Mouse (Mus musculus): ENCODE measurements around the gene Rps18. TPM values are rescaled to one million over a fixed set of nuclear protein-coding genes. Genes with fewer than 3 reads are reported as not detected.
A peak's percentile ranks its signal among the peaks of the same experiment; 100 is the strongest.
"Not testable (repeated sequence)": the region's sequence is repeated elsewhere in the genome, so short reads cannot be mapped to it uniquely, and the experiment has no call there.

The Rps18 gene
- total RNA-seq, 4 experiments from 2014 or later = 373 to 430 (median 408) TPM

GRCm38 (mm10) chr17:33968489-33968888 lies 12.7 kb upstream of the Rps18 start:
- peak; percentile 77 for DNase-seq (ENCODE audit: low spot score)

- no peak for DNase-seq (ENCODE audit: low spot score)
Measured at GRCm38 (mm10) chr17:33965846-33966550, 10.2 kb upstream of the Rps18 start.

- DNase-seq (ENCODE audit: low spot score) = no peak
Measured at GRCm38 (mm10) chr17:33965082-33965845, 9.5 kb upstream of the Rps18 start.

- no peak for DNase-seq (ENCODE audit: low spot score)
Measured at GRCm38 (mm10) chr17:33962876-33963275, 7.1 kb upstream of the Rps18 start.

GRCm38 (mm10) chr17:33959948-33960347 lies 4.1 kb upstream of the Rps18 start:
- DNase-seq (ENCODE audit: low spot score) = no peak

GRCm38 (mm10) chr17:33959135-33959534 lies 3.3 kb upstream of the Rps18 start:
- DNase-seq (ENCODE audit: low spot score) = no peak

- DNase-seq (ENCODE audit: low spot score) = no peak
Measured at GRCm38 (mm10) chr17:33958451-33958850, 2.6 kb upstream of the Rps18 start.

GRCm38 (mm10) chr17:33957493-33957892 lies 1.7 kb upstream of the Rps18 start:
- no peak for DNase-seq (ENCODE audit: low spot score)

- no peak for DNase-seq (ENCODE audit: low spot score)
Measured at GRCm38 (mm10) chr17:33956336-33956735, 535 bp upstream of the Rps18 start.

- no peak for DNase-seq (ENCODE audit: low spot score)
Measured at GRCm38 (mm10) chr17:33954646-33955554, 901 bp downstream of the Rps18 start.

- no peak for DNase-seq (ENCODE audit: low spot score)
Measured at GRCm38 (mm10) chr17:33953961-33954565, 1.7 kb downstream of the Rps18 start.

GRCm38 (mm10) chr17:33953310-33953709 lies 2.5 kb downstream of the Rps18 start:
- DNase-seq (ENCODE audit: low spot score) = no peak

GRCm38 (mm10) chr17:33952879-33953278 lies 2.9 kb downstream of the Rps18 start:
- no peak for DNase-seq (ENCODE audit: low spot score)

- not testable (repeated sequence) for DNase-seq (ENCODE audit: low spot score)
Measured at GRCm38 (mm10) chr17:33952015-33952414, 3.8 kb downstream of the Rps18 start.

GRCm38 (mm10) chr17:33951021-33951946 lies 4.5 kb downstream of the Rps18 start, which contains the start of gene B3galt4:
B3galt4 (minus strand) TSS chr17:33951488.
- DNase-seq (ENCODE audit: low spot score) = peak; percentile 74

- no peak for DNase-seq (ENCODE audit: low spot score)
Measured at GRCm38 (mm10) chr17:33950131-33950625, 5.6 kb downstream of the Rps18 start.

GRCm38 (mm10) chr17:33948905-33949537 lies 6.8 kb downstream of the Rps18 start:
- no peak for DNase-seq (ENCODE audit: low spot score)

- no peak for DNase-seq (ENCODE audit: low spot score)
Measured at GRCm38 (mm10) chr17:33948090-33948904, 7.5 kb downstream of the Rps18 start.

Data from heart, adult 8-10 months (tissue).